Mouse (Mus musculus) heart, embryonic 12.5 days (tissue): ENCODE results near the gene Dus1l. TPM values are rescaled to one million over a fixed set of nuclear protein-coding genes. Genes with fewer than 3 reads are reported as not detected.
A peak's percentile ranks its signal among the peaks of the same experiment; 100 is the strongest.
"Not testable (repeated sequence)": the region's sequence is repeated elsewhere in the genome, so short reads cannot be mapped to it uniquely, and the experiment has no call there.

Experiments
- ATAC-seq: fragments of 200-750 bp; cut with Nextera tagmentation; 2 replicates; pipeline ENCODE4 v1.8.0; 2017; ENCODE audit warnings: moderate TSS enrichment, moderate library complexity; ENCODE audit not compliant: insufficient number of reproducible peaks, low FRiP score
- H3K27ac ChIP-seq: fragments of 300-500 bp; sonication (generic); 2 replicates; pipeline ENCODE4 v1.5.1; 2016; ENCODE audit warnings: mild to moderate bottlenecking, moderate library complexity; ENCODE audit not compliant: poor library complexity, severe bottlenecking
- H3K27me3 ChIP-seq: fragments of 300-500 bp; sonication (generic); replicated peaks from 2 replicates; pipeline ENCODE4 v1.6.1; 2016; ENCODE audit warnings: mild to moderate bottlenecking, moderate library complexity
- H3K36me3 ChIP-seq: fragments of 300-500 bp; sonication (generic); 2 replicates; pipeline ENCODE4 v1.6.1; 2016; ENCODE audit warnings: mild to moderate bottlenecking, moderate library complexity
- H3K4me1 ChIP-seq: fragments of 300-500 bp; sonication (generic); replicated peaks from 2 replicates; pipeline ENCODE4 v1.6.1; 2016; ENCODE audit warnings: mild to moderate bottlenecking
- H3K4me2 ChIP-seq: fragments of 300-500 bp; sonication (generic); 2 replicates; pipeline ENCODE4 v1.6.1; 2016; ENCODE audit warnings: mild to moderate bottlenecking, moderate library complexity
- H3K4me3 ChIP-seq: fragments of 300-500 bp; sonication (generic); 2 replicates; pipeline ENCODE4 v1.5.1; 2016; ENCODE audit warnings: mild to moderate bottlenecking
- H3K9ac ChIP-seq: fragments of 300-500 bp; sonication (generic); 2 replicates; pipeline ENCODE4 v1.6.1; 2016; ENCODE audit warnings: mild to moderate bottlenecking, moderate library complexity
- H3K9me3 ChIP-seq: fragments of 300-500 bp; sonication (generic); replicated peaks from 2 replicates; pipeline ENCODE4 v1.6.1; 2016; ENCODE audit warnings: mild to moderate bottlenecking, moderate library complexity
- WGBS: fragments of 180-500 bp; shearing (Covaris S2); methylation state at CpG from one replicate; pipeline ENCODE4 v1.1.7; 2016; 5-methylcytosine and 5-hydroxymethylcytosine counted together
- polyA plus RNA-seq: library from polyadenylated mRNA; unstranded; fragments of >200 nt; fragmentation: Nextera tagmentation; extraction: Ambion mirVana; gene quantifications from 2 replicates; pipeline ENCODE4 v1.2.1, GENCODE M21; 2016

The Dus1l gene
- polyA plus RNA-seq, 1 experiment from 2014 or later = 48.3 TPM

GRCm38 (mm10) chr11:120789810-120790209, 6.4 kb downstream of the Dus1l start:
- no peaks in the 10 kb centered on the region for H3K27me3 ChIP-seq
- no peak overlapping the region for H3K4me3 ChIP-seq
- H3K27ac ChIP-seq = no peak overlapping the region
- H3K4me2 ChIP-seq = no peak overlapping the region
- H3K36me3 ChIP-seq = peaks cover 89% of the 10 kb centered on the region
- H3K9me3 ChIP-seq = no peaks in the 10 kb centered on the region
- ATAC-seq = no peak
- WGBS = 88% methylated on average over 3 of the region's 3 CpGs
- no peak overlapping the region for H3K9ac ChIP-seq
- peaks cover 15% of the 10 kb centered on the region for H3K4me1 ChIP-seq

GRCm38 (mm10) chr11:120789355-120789754, 6.8 kb downstream of the Dus1l start:
- ATAC-seq = no peak
- H3K36me3 ChIP-seq = peaks cover 84% of the 10 kb centered on the region

GRCm38 (mm10) chr11:120788460-120788859, 7.7 kb downstream of the Dus1l start:
- Histone ChIP-seq H3K4me1 (peaks cover 16% of the 10 kb centered on the region), H3K36me3 (peaks cover 76% of the 10 kb centered on the region)
- not testable (repeated sequence) for H3K27ac ChIP-seq, H3K9ac ChIP-seq, H3K4me2 ChIP-seq, H3K9me3 ChIP-seq, H3K27me3 ChIP-seq, H3K4me3 ChIP-seq, ATAC-seq
- 77% methylated on average over 9 of the region's 10 CpGs for WGBS

More at GRCm38 (mm10) chr11:120789355-120789754, 6.8 kb downstream of the Dus1l start:
- 82% methylated on average over 4 of the region's 4 CpGs for WGBS
- no peak overlapping the region for H3K27ac ChIP-seq
- H3K9ac ChIP-seq = no peak overlapping the region
- H3K4me1 ChIP-seq = peaks cover 14% of the 10 kb centered on the region
- H3K4me3 ChIP-seq = no peak overlapping the region
- no peaks in the 10 kb centered on the region for H3K27me3 ChIP-seq
- no peaks in the 10 kb centered on the region for H3K9me3 ChIP-seq
- no peak overlapping the region for H3K4me2 ChIP-seq

GRCm38 (mm10) chr11:120785145-120785544, 11.1 kb downstream of the Dus1l start:
- Histone ChIP-seq H3K4me3 (peak overlapping the region; percentile 100), H3K27ac (no peak overlapping the region), H3K27me3 (peaks cover 8% of the 10 kb centered on the region; the same call in 1 of the 2 replicates), H3K9ac (peak overlapping the region; percentile 97), H3K4me2 (peak overlapping the region; percentile 96), H3K36me3 (peaks cover 63% of the 10 kb centered on the region), H3K4me1 (peaks cover 21% of the 10 kb centered on the region), H3K9me3 (no peaks in the 10 kb centered on the region)
- ATAC-seq = no peak
- 33% methylated on average over 9 of the region's 9 CpGs for WGBS

- Histone ChIP-seq H3K36me3 (peaks cover 57% of the 10 kb centered on the region), H3K4me2 (peak within 1 kb of the TSS; percentile 96), H3K9ac (peak within 1 kb of the TSS; percentile 97), H3K27ac (peak within 1 kb of the TSS; percentile 47; the same call in 1 of the 2 replicates), H3K4me1 (peaks cover 21% of the 10 kb centered on the region), H3K4me3 (peak within 1 kb of the TSS; percentile 100), H3K27me3 (peaks cover 8% of the 10 kb centered on the region; the same call in 1 of the 2 replicates), H3K9me3 (no peaks in the 10 kb centered on the region)
- ATAC-seq = peak; percentile 84
- under 1% methylated on average over 83 of the region's 107 CpGs for WGBS
Observed at GRCm38 (mm10) chr11:120784064-120784791, 12.0 kb downstream of the Dus1l start, which contains the start of the genes Rfng and Gps1. Rfng (minus strand) TSS chr11:120784207. Gps1 (plus strand) TSS chr11:120784272.

- H3K9me3 ChIP-seq = no peaks in the 10 kb centered on the region
- H3K36me3 ChIP-seq = peaks cover 52% of the 10 kb centered on the region
- H3K4me1 ChIP-seq = peaks cover 21% of the 10 kb centered on the region
- peak overlapping the region; percentile 96 for H3K4me2 ChIP-seq
- H3K4me3 ChIP-seq = peak overlapping the region; percentile 100
- no peak; the same call in 1 of the 2 replicates for ATAC-seq
- H3K27me3 ChIP-seq = peaks cover 8% of the 10 kb centered on the region; the same call in 1 of the 2 replicates
- H3K27ac ChIP-seq = peak overlapping the region; percentile 47; the same call in 1 of the 2 replicates
- peak overlapping the region; percentile 97 for H3K9ac ChIP-seq
- WGBS = 2% methylated on average over 42 of the region's 42 CpGs
Observed at GRCm38 (mm10) chr11:120783426-120784063, 12.7 kb downstream of the Dus1l start.

DNA sequence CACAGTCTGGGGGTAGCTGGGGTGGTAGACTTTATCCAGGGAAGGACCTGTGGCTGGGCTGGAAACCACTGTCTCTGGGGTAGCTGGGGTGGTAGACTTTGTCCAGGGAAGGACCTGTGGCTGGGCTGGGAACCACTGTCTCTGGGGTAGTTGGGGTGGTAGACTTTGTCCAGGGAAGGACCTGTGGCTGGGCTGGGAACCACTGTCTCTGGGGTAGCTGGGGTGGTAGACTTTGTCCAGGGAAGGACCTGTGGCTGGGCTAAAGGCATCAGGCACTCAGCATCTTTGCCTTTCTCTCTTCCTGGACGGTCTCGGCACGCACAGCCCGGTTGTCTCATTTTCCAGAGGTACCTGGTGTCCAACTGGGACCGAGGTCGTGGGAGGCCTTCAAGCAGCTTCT, 14.8 kb downstream of the Dus1l start:
- H3K27ac ChIP-seq, ATAC-seq, H3K4me2 ChIP-seq, H3K9ac ChIP-seq, H3K9me3 ChIP-seq, H3K4me3 ChIP-seq: not testable (repeated sequence)
- H3K4me1 ChIP-seq = peaks cover 21% of the 10 kb centered on the region
- H3K36me3 ChIP-seq = peaks cover 30% of the 10 kb centered on the region
- WGBS = 93% methylated on average over 6 of the region's 6 CpGs
- peaks cover 18% of the 10 kb centered on the region for H3K27me3 ChIP-seq

DNA sequence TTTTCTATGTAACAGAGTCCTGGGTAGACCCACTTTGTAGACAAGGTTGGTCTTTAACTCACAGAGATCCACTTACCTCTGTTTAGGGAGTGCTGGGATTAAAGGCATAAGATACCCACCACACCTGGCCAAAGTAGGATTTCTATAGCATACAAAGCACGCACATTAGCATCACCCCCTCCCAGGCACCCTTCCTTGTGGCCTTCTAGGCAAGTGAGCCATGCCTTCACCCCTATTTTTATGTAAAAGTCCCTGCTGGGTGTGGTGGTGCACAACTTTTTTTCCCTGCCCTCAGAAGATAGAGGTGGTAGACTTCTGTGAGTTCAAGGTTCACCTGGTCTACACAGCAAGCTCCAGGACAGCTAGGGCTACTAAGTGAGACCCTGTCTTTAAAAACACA, 16.3 kb downstream of the Dus1l start:
- Histone ChIP-seq H3K9ac (no peak overlapping the region), H3K36me3 (peaks cover 23% of the 10 kb centered on the region), H3K9me3 (no peaks in the 10 kb centered on the region), H3K4me2 (no peak overlapping the region), H3K27ac (no peak overlapping the region), H3K27me3 (peaks cover 23% of the 10 kb centered on the region), H3K4me3 (no peak overlapping the region), H3K4me1 (peaks cover 9% of the 10 kb centered on the region)
- ATAC-seq = no peak
- 86% methylated on average over 1 of the region's 1 CpGs for WGBS

DNA sequence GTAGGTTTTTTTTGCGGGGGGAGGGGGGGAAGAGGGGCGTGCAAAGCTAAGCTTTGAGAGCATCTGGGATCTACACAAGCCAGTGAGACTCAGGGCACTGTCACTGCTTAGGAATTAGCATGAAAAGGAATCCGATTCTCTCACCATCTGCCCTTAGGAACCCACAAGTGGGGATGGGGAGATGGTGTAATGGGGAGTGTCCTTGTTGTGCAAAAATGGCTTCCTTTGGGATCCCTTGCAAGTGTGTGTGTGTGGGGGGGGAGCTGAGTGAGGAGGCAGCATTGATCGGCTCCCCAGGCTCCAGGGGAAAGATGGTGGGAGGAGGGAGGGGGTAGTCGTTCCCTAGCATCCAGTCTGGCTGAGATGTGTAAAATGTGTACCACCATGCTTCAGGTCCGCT, 19.1 kb downstream of the Dus1l start:
- no peak for ATAC-seq
- Histone ChIP-seq H3K9me3 (no peaks in the 10 kb centered on the region), H3K27me3 (peaks cover 28% of the 10 kb centered on the region), H3K4me1 (no peaks in the 10 kb centered on the region; the same call in 1 of the 2 replicates), H3K4me3 (no peak overlapping the region), H3K27ac (no peak overlapping the region), H3K36me3 (peaks cover 19% of the 10 kb centered on the region), H3K4me2 (no peak overlapping the region), H3K9ac (no peak overlapping the region)
- 33% methylated on average over 6 of the region's 6 CpGs for WGBS

- 25% methylated on average over 15 of the region's 15 CpGs for WGBS
- Histone ChIP-seq H3K4me1 (no peaks in the 10 kb centered on the region; the same call in 1 of the 2 replicates), H3K36me3 (peaks cover 10% of the 10 kb centered on the region; the same call in 1 of the 2 replicates), H3K9ac (no peak overlapping the region), H3K4me2 (0 out of 2 replicates have a peak overlapping the region, but pooled peaks have one; percentile 1), H3K27me3 (peaks cover 21% of the 10 kb centered on the region), H3K9me3 (no peaks in the 10 kb centered on the region), H3K27ac (no peak overlapping the region), H3K4me3 (no peak overlapping the region)
- ATAC-seq = peak; percentile 82
Observed at GRCm38 (mm10) chr11:120775774-120776469, 20.3 kb downstream of the Dus1l start.
